Mouse (Mus musculus) common myeloid progenitor, adult 5-6 weeks (primary cell): ENCODE measurements around the gene Zfp946. TPM values are rescaled to one million over a fixed set of nuclear protein-coding genes. Genes with fewer than 3 reads are reported as not detected.

Source experiments
- ATAC-seq: replicated peaks from 2 replicates; pipeline ENCODE4 v1.8.0; 2016; ENCODE audit warnings: low read depth, mild to moderate bottlenecking, moderate TSS enrichment, inconsistent platforms; ENCODE audit not compliant: poor library complexity, severe bottlenecking
- total RNA-seq: library from RNA; stranded (forward); fragments of 200-1000, 187-1606 nt; gene quantifications from 2 replicates; pipeline ENCODE4 v1.2.3, GENCODE M21; 2017

The Zfp946 gene
- 5.8 and 7.8 TPM in 2 replicates for total RNA-seq

DNA sequence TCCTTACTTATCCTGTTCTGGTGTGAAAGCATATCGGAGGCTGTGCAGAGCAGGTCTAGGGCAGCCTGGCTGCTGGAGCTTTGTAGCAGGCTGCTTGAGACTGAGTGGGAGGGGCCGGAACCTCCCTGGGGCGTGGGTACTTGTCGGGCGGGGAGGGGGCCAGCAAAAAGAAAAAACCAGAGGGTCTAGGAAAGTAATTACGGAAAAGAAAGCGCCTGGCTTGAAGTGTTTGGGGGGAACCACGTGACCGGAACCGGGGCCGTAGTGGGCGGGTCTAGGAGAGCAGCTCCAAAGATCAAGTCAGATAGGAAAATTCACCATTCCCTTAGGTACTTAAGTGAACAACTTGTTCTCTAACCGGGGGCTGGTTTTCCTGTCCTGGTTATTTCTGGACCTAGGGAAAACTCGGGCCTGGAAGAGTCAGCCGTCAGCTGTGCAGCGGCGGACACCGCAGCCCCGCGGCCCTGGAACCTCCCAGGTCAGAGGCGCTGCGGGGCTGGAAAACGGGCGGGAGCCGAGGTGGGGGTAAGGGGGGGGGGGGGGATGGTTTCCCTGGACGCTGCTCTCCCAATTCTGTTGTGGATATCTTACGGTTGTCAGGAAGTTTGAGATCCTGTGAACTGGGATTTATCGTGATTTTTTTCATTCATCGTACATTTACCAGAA lies at the start of gene Zfp946:
Gene Zfp946, plus strand, starts transcription at position 271 of the 666 bp plus-strand sequence.
- peak; percentile 89 for ATAC-seq

- peak; percentile 98 for ATAC-seq
Observed at GRCm38 (mm10) chr17:22410756-22411155, 13.3 kb upstream of the Zfp946 start.

DNA sequence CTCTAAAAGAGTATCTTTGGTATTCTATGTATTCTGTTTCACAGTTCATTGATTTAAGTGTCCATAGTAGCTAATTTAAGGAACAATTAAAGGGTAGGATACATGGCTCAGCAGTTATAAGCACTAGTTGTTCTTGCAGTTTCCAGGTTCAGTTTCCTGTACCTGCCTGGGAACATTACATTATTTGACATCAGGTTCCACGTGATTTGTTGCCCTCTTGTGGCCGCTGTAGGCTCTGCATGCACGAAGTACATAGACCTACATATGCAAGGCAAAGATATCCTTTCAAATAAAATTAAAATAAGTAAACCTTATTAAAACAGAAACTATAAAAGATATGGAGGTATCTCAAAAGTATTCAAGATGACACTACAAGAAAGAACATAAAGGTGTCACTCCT lies 6.5 kb upstream of the Zfp946 start:
- peak; percentile 99 for ATAC-seq

DNA sequence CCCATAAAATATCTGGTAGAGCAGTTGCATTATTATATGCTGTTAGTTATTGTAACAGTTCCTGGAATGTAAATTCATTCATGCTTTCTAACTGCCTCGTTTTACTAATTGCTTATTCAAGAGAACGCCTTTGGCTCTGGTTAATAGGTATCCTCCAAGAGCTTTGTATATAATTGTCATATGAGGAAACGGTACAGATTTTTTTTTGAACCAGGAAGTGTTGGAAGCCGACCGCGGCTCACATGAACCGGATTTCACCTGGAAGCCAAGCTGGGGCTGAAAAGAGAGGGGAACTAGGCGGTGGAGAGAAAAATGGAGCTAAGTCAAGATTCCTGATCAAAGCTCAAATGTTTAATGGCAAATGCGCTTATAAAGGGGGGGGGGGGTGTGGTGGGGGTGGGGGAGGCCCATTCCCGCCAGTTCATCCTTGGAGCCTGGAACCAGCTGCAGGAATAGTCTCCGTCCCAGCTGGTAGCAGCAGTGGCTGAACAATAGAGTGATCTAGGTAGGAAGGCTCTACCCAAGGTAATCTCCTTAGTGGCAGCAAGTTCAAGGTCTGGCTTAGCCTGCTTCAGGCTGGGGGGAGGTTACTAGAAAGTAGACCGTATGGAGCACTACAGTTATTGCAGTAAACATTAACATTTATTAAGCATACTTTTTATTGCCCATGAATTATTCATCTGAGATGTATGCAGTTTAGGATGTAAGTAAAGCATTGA lies 773 bp downstream of the Zfp946 start:
- ATAC-seq, result 0 out of 2 replicates have a peak, but pooled peaks have one; percentile 12

DNA sequence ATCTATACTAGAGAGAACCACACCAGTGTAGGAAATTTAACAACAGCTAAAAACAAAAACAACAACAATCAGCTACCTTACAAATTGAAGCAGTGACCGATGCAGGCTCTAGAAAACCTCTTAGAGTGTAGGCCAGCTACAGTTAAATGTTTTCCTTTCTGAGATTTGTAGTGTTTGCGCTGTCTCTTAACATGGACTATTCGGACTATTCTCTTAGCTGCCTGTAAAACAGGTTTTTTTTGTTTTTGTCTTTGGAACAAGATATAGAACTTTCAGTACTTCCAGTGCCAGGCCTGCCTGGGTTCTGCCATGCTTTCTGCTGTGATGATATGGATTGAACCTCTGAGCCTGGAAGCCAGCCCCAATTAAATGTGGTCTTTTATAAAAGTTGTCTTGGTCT lies 23.7 kb downstream of the Zfp946 start:
- no peak for ATAC-seq

GRCm38 (mm10) chr17:22497120-22497519 lies 73.1 kb downstream of the Zfp946 start:
- ATAC-seq, result no peak

Other genes starting within 250 kb of the Zfp946 start
- gene Zfp994, start 198.6 kb upstream of the Zfp946 start, total RNA-seq, result 7.4 and 9.5 TPM in 2 replicates
- 28.3 and 31.1 TPM in 2 replicates for gene CT030661.1, start 109.4 kb upstream of the Zfp946 start, total RNA-seq
- 13.2 and 13.8 TPM in 2 replicates for gene Zfp944, start 62.8 kb upstream of the Zfp946 start, total RNA-seq
- 14.2 and 18.9 TPM in 2 replicates for gene Zfp758, start 62.8 kb upstream of the Zfp946 start, total RNA-seq
- gene Vmn2r111, start 149.3 kb downstream of the Zfp946 start, total RNA-seq, result not detected in 2 replicates
- gene Vmn2r112, start 176.7 kb downstream of the Zfp946 start, total RNA-seq, result not detected in 2 replicates